Mouse (Mus musculus): Measurements from ENCODE around the gene Slc35g3. TPM values are rescaled to one million over a fixed set of nuclear protein-coding genes. Genes with fewer than 3 reads are reported as not detected.

Slc35g3 gene
- polyA plus RNA-seq (2012; rRNA removed) (not detected in 2 replicates), polyA plus RNA-seq (2014; fragmentation: Nextera tagmentation; extraction: Ambion mirVana) (not detected in 2 replicates)

GRCm38 (mm10) chr11:69761868-69762267 lies at the start of gene Slc35g3:
Gene Slc35g3, minus strand, starts transcription at chr11:69761968.
- Histone ChIP-seq H3K27me3 (ENCODE audit: control insufficient read depth, insufficient read depth, low read length) (no peaks in the 10 kb centered on the region), H3K36me3 (replicated peaks; ENCODE audit: control insufficient read depth, insufficient read depth, low read depth) (no peaks in the 10 kb centered on the region), H3K4me1 (replicated peaks; ENCODE audit: control insufficient read depth in 2 of 2, insufficient read depth in 2 of 2, low read length in 1 of 2) (peaks cover 17 to 21% of the 10 kb centered on the region in 2 experiments), H3K9ac (replicated peaks) (no peak within 1 kb of the TSS), H3K27ac (no peak within 1 kb of the TSS), H3K9me3 (ENCODE audit: control insufficient read depth, low read length) (no peaks in the 10 kb centered on the region), H3K4me3 (ENCODE audit: insufficient read depth in 1 of 2, low read depth in 2 of 2, low read length in 2 of 2) (no peak within 1 kb of the TSS), H3K4me2 (ENCODE audit: low read depth) (no peak within 1 kb of the TSS)
- TF ChIP-seq EP300 (IDR thresholded peaks at IDR 0.05; ENCODE audit: low read depth) (no peak), CTCF (IDR thresholded peaks at IDR 0.05; ENCODE audit: low read depth) (no peak)
- 39% methylated on average over 1 of the region's 1 CpGs for WGBS (ENCODE audit: insufficient replicate concordance)
- ATAC-seq (ENCODE audit: insufficient read depth) (no peak), DNase-seq (ENCODE audit: low read depth in 3 of 3, low spot score in 3 of 3) (no peak)

- H3K27me3 ChIP-seq (ENCODE audit: control insufficient read depth, insufficient read depth, low read length) = peaks cover 14% of the 10 kb centered on the region
- no peak overlapping the region for H3K4me3 ChIP-seq (ENCODE audit: insufficient read depth in 1 of 2, low read depth in 2 of 2, low read length in 2 of 2)
- no peaks in the 10 kb centered on the region; the same call in 1 of the 2 replicates for H3K9me3 ChIP-seq (ENCODE audit: control insufficient read depth, low read length)
- no peak for ATAC-seq (ENCODE audit: insufficient read depth)
- DNase-seq (ENCODE audit: low read depth in 3 of 3, low spot score in 3 of 3) = no peak
- H3K27ac ChIP-seq = no peak overlapping the region
- H3K4me2 ChIP-seq (ENCODE audit: low read depth) = no peak overlapping the region
- peak; percentile 24; the same call in 1 of the 2 replicates for TF ChIP-seq CTCF (IDR thresholded peaks at IDR 0.05; ENCODE audit: low read depth)
- no peak for TF ChIP-seq EP300 (IDR thresholded peaks at IDR 0.05; ENCODE audit: low read depth)
- H3K4me1 ChIP-seq (replicated peaks; ENCODE audit: control insufficient read depth in 2 of 2, insufficient read depth in 2 of 2, low read length in 1 of 2) = no peaks in the 10 kb centered on the region
- H3K36me3 ChIP-seq (replicated peaks; ENCODE audit: control insufficient read depth, insufficient read depth, low read depth) = no peaks in the 10 kb centered on the region
- no peak overlapping the region for H3K9ac ChIP-seq (replicated peaks)
Observed at GRCm38 (mm10) chr11:69810280-69810679, 48.5 kb upstream of the Slc35g3 start.

GRCm38 (mm10) chr11:69807641-69808040 lies 45.9 kb upstream of the Slc35g3 start:
- Histone ChIP-seq H3K9ac (replicated peaks) (no peak overlapping the region), H3K27me3 (ENCODE audit: control insufficient read depth, insufficient read depth, low read length) (peaks cover 41% of the 10 kb centered on the region), H3K4me1 (replicated peaks; ENCODE audit: control insufficient read depth in 2 of 2, insufficient read depth in 2 of 2, low read length in 1 of 2) (no peaks in the 10 kb centered on the region; a peak in 2 of 4 replicates), H3K9me3 (ENCODE audit: control insufficient read depth, low read length) (no peaks in the 10 kb centered on the region; the same call in 1 of the 2 replicates), H3K27ac (no peak overlapping the region), H3K4me3 (ENCODE audit: insufficient read depth in 1 of 2, low read depth in 2 of 2, low read length in 2 of 2) (no peak overlapping the region), H3K4me2 (ENCODE audit: low read depth) (no peak overlapping the region), H3K36me3 (replicated peaks; ENCODE audit: control insufficient read depth, insufficient read depth, low read depth) (no peaks in the 10 kb centered on the region)
- TF ChIP-seq EP300 (IDR thresholded peaks at IDR 0.05; ENCODE audit: low read depth) (no peak), CTCF (IDR thresholded peaks at IDR 0.05; ENCODE audit: low read depth) (no peak)
- DNase-seq (ENCODE audit: low read depth in 3 of 3, low spot score in 3 of 3) (no peak), ATAC-seq (ENCODE audit: insufficient read depth) (no peak)
- WGBS (ENCODE audit: insufficient replicate concordance) = 59% methylated on average over 2 of the region's 2 CpGs

- no peak for ATAC-seq (ENCODE audit: insufficient read depth)
- H3K27ac ChIP-seq = no peak overlapping the region
- WGBS (ENCODE audit: insufficient replicate concordance) = 70% methylated on average over 4 of the region's 4 CpGs
- no peaks in the 10 kb centered on the region; a peak in 2 of 4 replicates for H3K4me1 ChIP-seq (replicated peaks; ENCODE audit: control insufficient read depth in 2 of 2, insufficient read depth in 2 of 2, low read length in 1 of 2)
- H3K9me3 ChIP-seq (ENCODE audit: control insufficient read depth, low read length) = no peaks in the 10 kb centered on the region; the same call in 1 of the 2 replicates
- H3K4me2 ChIP-seq (ENCODE audit: low read depth) = no peak overlapping the region
- no peak for DNase-seq (ENCODE audit: low read depth in 3 of 3, low spot score in 3 of 3)
- no peaks in the 10 kb centered on the region for H3K36me3 ChIP-seq (replicated peaks; ENCODE audit: control insufficient read depth, insufficient read depth, low read depth)
- TF ChIP-seq CTCF (IDR thresholded peaks at IDR 0.05; ENCODE audit: low read depth) (peak; percentile 60), EP300 (IDR thresholded peaks at IDR 0.05; ENCODE audit: low read depth) (no peak)
- H3K27me3 ChIP-seq (ENCODE audit: control insufficient read depth, insufficient read depth, low read length) = peaks cover 53% of the 10 kb centered on the region
- H3K9ac ChIP-seq (replicated peaks) = no peak overlapping the region
- H3K4me3 ChIP-seq (ENCODE audit: insufficient read depth in 1 of 2, low read depth in 2 of 2, low read length in 2 of 2) = no peak overlapping the region
Observed at GRCm38 (mm10) chr11:69806378-69806777, 44.6 kb upstream of the Slc35g3 start.

DNA sequence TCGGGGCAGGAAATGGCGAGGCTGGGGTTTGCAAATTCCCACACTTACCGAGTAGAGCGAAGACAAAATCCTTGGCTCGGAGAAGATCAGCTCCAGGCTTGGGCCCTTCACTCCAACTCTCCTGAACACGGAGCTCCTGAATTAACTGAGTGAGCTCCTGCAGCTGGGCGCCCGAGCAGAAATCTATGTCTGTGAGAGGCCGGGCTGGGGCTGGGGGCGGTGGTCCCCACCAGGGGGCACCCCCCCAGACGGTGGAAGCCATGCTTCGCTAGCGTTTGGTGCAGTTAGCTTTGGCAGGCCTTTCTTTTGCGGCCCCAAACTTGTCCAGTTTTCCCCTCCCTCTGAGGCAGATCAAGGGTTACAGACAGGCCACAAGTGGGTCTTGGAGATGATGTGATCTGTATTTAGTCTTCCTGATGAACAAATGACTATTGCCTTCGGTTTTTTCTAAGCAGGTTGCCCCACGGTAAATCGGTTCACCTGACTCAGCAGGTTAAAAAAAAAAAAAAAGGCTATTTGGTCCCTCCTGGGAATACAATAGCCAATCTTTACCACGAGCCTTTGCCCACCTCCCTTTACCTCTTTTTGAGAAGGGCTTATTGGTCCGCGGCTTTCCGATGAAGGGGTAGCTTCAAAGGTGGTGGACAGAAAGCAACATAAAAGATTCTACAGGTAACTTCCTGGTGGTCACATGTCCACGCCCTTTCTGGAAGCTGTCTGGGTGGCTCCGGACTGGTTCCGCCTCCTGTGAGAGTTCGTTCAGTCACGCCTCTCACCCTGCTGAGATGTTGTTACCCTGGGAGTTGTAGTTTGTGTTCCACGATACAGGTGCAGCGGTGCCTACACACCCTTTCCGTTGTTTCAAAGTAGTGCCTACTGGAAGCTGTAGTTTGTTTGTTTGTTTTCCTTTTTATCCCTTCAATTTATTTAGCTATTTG lies 43.5 kb upstream of the Slc35g3 start, which contains the start of gene Tmem102:
Tmem102 (minus strand) TSS at position 653 of the 938 bp plus-strand sequence.
- WGBS (ENCODE audit: insufficient replicate concordance) = 21% methylated on average over 29 of the region's 29 CpGs
- H3K4me2 ChIP-seq (ENCODE audit: low read depth) = peak within 1 kb of the TSS; percentile 65
- no peak within 1 kb of the TSS for H3K9ac ChIP-seq (replicated peaks)
- H3K4me3 ChIP-seq (ENCODE audit: insufficient read depth in 1 of 2, low read depth in 2 of 2, low read length in 2 of 2) = 0 out of 4 replicates have a peak within 1 kb of the TSS, but pooled peaks of 1 of the 2 experiments have one; percentile 14
- no peak within 1 kb of the TSS for H3K27ac ChIP-seq
- peaks cover 65% of the 10 kb centered on the region for H3K27me3 ChIP-seq (ENCODE audit: control insufficient read depth, insufficient read depth, low read length)
- ATAC-seq (ENCODE audit: insufficient read depth) (no peak), DNase-seq (ENCODE audit: low read depth in 3 of 3, low spot score in 3 of 3) (no peak)
- H3K36me3 ChIP-seq (replicated peaks; ENCODE audit: control insufficient read depth, insufficient read depth, low read depth) = no peaks in the 10 kb centered on the region
- H3K4me1 ChIP-seq (replicated peaks; ENCODE audit: control insufficient read depth in 2 of 2, insufficient read depth in 2 of 2, low read length in 1 of 2) = no peaks in the 10 kb centered on the region; a peak in 2 of 4 replicates
- H3K9me3 ChIP-seq (ENCODE audit: control insufficient read depth, low read length) = no peaks in the 10 kb centered on the region
- TF ChIP-seq EP300 (IDR thresholded peaks at IDR 0.05; ENCODE audit: low read depth) (no peak), CTCF (IDR thresholded peaks at IDR 0.05; ENCODE audit: low read depth) (no peak)
